Mouse (Mus musculus): ENCODE measurements at regions not wholly inside any gene's neighbourhood (a gene's known extent, or its start where the extent isn't known, plus 50 kb on each side); places are given as distances from the start of the nearest gene placed in this dataset.

GRCm38 (mm10) chr16:62288948-62289347 is 497.7 kb downstream of the Nsun3 start:
- ATAC-seq (replicated peaks; ENCODE audit: insufficient number of reproducible peaks, low FRiP score, low TSS enrichment, poor library complexity, severe bottlenecking): no peak
